Comparison of ENCODE assay signal across 14 mouse cellular contexts in genomic region chr9:7867981-7868380, GRCm38 (mm10). TPM values are rescaled to one million over a fixed set of nuclear protein-coding genes. Genes with fewer than 3 reads are reported as not detected.
DNase-seq lines count a peak whose midpoint lies in the region; ATAC-seq and TF ChIP-seq lines count a peak whose summit lies in the region.
"Had no signal": no experiment of that assay in that cellular context is flagged by ENCODE, and none has a peak within 500 bp of the region (broad histone marks: within the 10 kb centered on the region; RNA-seq: fewer than 3 reads in every experiment).

No protein-coding gene starts in this region.

- WGBS in liver, adult 2 months, result 77% methylated on average over 3 of the region's 3 CpGs
- WGBS in lung, adult 2 months, result 55% methylated on average over 3 of the region's 3 CpGs
- 92% methylated on average over 3 of the region's 3 CpGs for WGBS in hindbrain, postnatal 0 days

- DNase-seq in liver, adult 2 months (ENCODE audit: extremely low read depth, low read depth, low spot score), result peak; percentile 35
- no peak for DNase-seq in liver
- peak; percentile 85 for DNase-seq in MEL (ENCODE audit: low read depth, low spot score)
- peak; percentile 36 for DNase-seq in lung, adult 2 months
- DNase-seq in splenic B cell, adult 2 months (ENCODE audit: low read depth, low spot score), result peak; percentile 61
- no peak for DNase-seq in hindbrain, postnatal 0 days (ENCODE audit: low spot score)
- no peak for DNase-seq in layer of hippocampus, adult 9-11 months
- no peak for DNase-seq in right cerebral cortex, adult 18-20 months
- DNase-seq: adrenal gland, adult 8-10 months; cerebellum, adult 9-11 months had no signal

- TF ChIP-seq POLR2A in liver, adult 2 months (IDR thresholded peaks at IDR 0.05; ENCODE audit: extremely low read depth, insufficient read depth, low read length), result no peak
- no peak for TF ChIP-seq POLR2A in MEL (IDR thresholded peaks at IDR 0.05; ENCODE audit: control insufficient read depth in 1 of 2, insufficient read depth in 1 of 2, low read depth in 1 of 2, low read length in 2 of 2, poor library complexity in 1 of 2)
- TF ChIP-seq POLR2A in lung, adult 2 months (IDR thresholded peaks at IDR 0.05; ENCODE audit: borderline replicate concordance, extremely low read depth, low read depth, low read length), result peak; percentile 42; the same call in 1 of the 2 replicates

- no peaks in the 10 kb centered on the region for H3K27me3 ChIP-seq in liver, adult 2 months (ENCODE audit: control insufficient read depth, insufficient read depth, low read length)
- no peaks in the 10 kb centered on the region for H3K27me3 ChIP-seq in MEL (ENCODE audit: control insufficient read depth in 1 of 2, insufficient read depth in 2 of 2, low read length in 2 of 2)
- H3K27me3 ChIP-seq in splenic B cell, adult 2 months (ENCODE audit: control insufficient read depth, insufficient read depth, low read length, poor library complexity, severe bottlenecking), result no peaks in the 10 kb centered on the region
- H3K27me3 ChIP-seq in hindbrain, postnatal 0 days (ENCODE audit: insufficient read depth, low read length), result no peaks in the 10 kb centered on the region
- H3K27me3 ChIP-seq: lung, embryonic 15.5 days; stomach, embryonic 15.5 days had no signal

- peaks cover 5% of the 10 kb centered on the region; the same call in 1 of the 2 replicates for H3K36me3 ChIP-seq in liver, adult 2 months (ENCODE audit: control insufficient read depth, insufficient read depth, low read length)
- H3K36me3 ChIP-seq in MEL (ENCODE audit: control insufficient read depth in 1 of 2, insufficient read depth in 2 of 2, low read length in 2 of 2), result peaks cover 0 to 21% of the 10 kb centered on the region in 2 experiments; a peak in 2 of 4 replicates
- peaks cover 14% of the 10 kb centered on the region for H3K36me3 ChIP-seq in splenic B cell, adult 2 months (ENCODE audit: control insufficient read depth, insufficient read depth, low read length, poor library complexity, severe bottlenecking)
- no peaks in the 10 kb centered on the region for H3K36me3 ChIP-seq in hindbrain, postnatal 0 days (ENCODE audit: insufficient read depth, low read length)
- H3K36me3 ChIP-seq: lung, embryonic 15.5 days had no signal

- H3K9me3 ChIP-seq in MEL (replicated peaks; ENCODE audit: insufficient read depth, low read length), result no peaks in the 10 kb centered on the region
- H3K9me3 ChIP-seq in hindbrain, postnatal 0 days (ENCODE audit: low read length), result no peaks in the 10 kb centered on the region
- H3K9me3 ChIP-seq: lung, embryonic 15.5 days; stomach, embryonic 15.5 days had no signal

- peaks cover 15% of the 10 kb centered on the region; the same call in 1 of the 2 replicates for H3K79me2 ChIP-seq in liver, adult 2 months (ENCODE audit: control insufficient read depth, insufficient read depth, low read length)
- peaks cover 7% of the 10 kb centered on the region for H3K79me2 ChIP-seq in MEL (ENCODE audit: control insufficient read depth, insufficient read depth, low read length, poor library complexity)

- no peak overlapping the region for H3K4me3 ChIP-seq in liver, adult 2 months (ENCODE audit: insufficient read depth, low read depth, low read length)
- H3K4me3 ChIP-seq in MEL (ENCODE audit: control insufficient read depth in 1 of 2, insufficient read depth in 1 of 2, low read depth in 2 of 2, low read length in 2 of 2), result no peak overlapping the region
- no peak overlapping the region for H3K4me3 ChIP-seq in lung, adult 2 months (replicated peaks; ENCODE audit: extremely low read depth, low read depth, low read length)
- no peak overlapping the region for H3K4me3 ChIP-seq in hindbrain, postnatal 0 days (ENCODE audit: low read length)
- H3K4me3 ChIP-seq: lung, embryonic 15.5 days; myocyte; stomach, embryonic 15.5 days had no signal

- H3K9ac ChIP-seq in liver, adult 2 months (ENCODE audit: low read depth, low read length), result no peak overlapping the region
- H3K9ac ChIP-seq in MEL (ENCODE audit: control insufficient read depth, low read depth, low read length, poor library complexity, severe bottlenecking), result no peak overlapping the region
- no peak overlapping the region for H3K9ac ChIP-seq in hindbrain, postnatal 0 days (replicated peaks; ENCODE audit: low read length)
- H3K9ac ChIP-seq: hindbrain, embryonic 14.5 days; lung, embryonic 15.5 days; stomach, embryonic 15.5 days had no signal

- TF ChIP-seq EP300 in MEL (IDR thresholded peaks at IDR 0.05; ENCODE audit: low read depth in 1 of 2, low read length in 2 of 2), result peak; percentile 83 to 89

- H3K27ac ChIP-seq in liver, adult 2 months (replicated peaks; ENCODE audit: insufficient read depth, low read depth, low read length), result peak overlapping the region; percentile 52
- H3K27ac ChIP-seq in MEL (ENCODE audit: control insufficient read depth, low read depth, low read length), result peak overlapping the region; percentile 48
- H3K27ac ChIP-seq in hindbrain, postnatal 0 days, result no peak overlapping the region
- H3K27ac ChIP-seq: hindbrain, embryonic 14.5 days; lung, embryonic 15.5 days; stomach, embryonic 15.5 days had no signal

- no peak for ATAC-seq in hindbrain, postnatal 0 days

- no peak overlapping the region for H3K4me2 ChIP-seq in hindbrain, postnatal 0 days (ENCODE audit: low read depth, low read length)
- H3K4me2 ChIP-seq: hindbrain, embryonic 14.5 days; lung, embryonic 15.5 days; stomach, embryonic 15.5 days had no signal

- no peak for TF ChIP-seq RAD21 in MEL (IDR thresholded peaks at IDR 0.05; ENCODE audit: low read depth, low read length)

- no peak for TF ChIP-seq CTCF in liver, adult 2 months (IDR thresholded peaks at IDR 0.05; ENCODE audit: low read depth, low read length)
- no peak for TF ChIP-seq CTCF in MEL (IDR thresholded peaks at IDR 0.05 in 2 of 3, conservative IDR thresholded peaks at IDR 0.05 in 1 of 3; ENCODE audit: control insufficient read depth in 1 of 3, insufficient read depth in 1 of 3, low read depth in 2 of 3, low read length in 3 of 3, poor library complexity in 1 of 3, severe bottlenecking in 1 of 3)
- no peak for TF ChIP-seq CTCF in lung, adult 2 months (IDR thresholded peaks at IDR 0.05; ENCODE audit: insufficient read depth, low read length)
- TF ChIP-seq CTCF in hindbrain, postnatal 0 days (IDR thresholded peaks at IDR 0.05; ENCODE audit: low read depth), result no peak

- peaks cover 22% of the 10 kb centered on the region for H3K4me1 ChIP-seq in liver, adult 2 months (ENCODE audit: control insufficient read depth, insufficient read depth, low read length)
- H3K4me1 ChIP-seq in MEL (ENCODE audit: control insufficient read depth in 1 of 2, insufficient read depth in 2 of 2, low read length in 2 of 2), result peaks cover 12 to 32% of the 10 kb centered on the region in 2 experiments
- H3K4me1 ChIP-seq in lung, adult 2 months (ENCODE audit: control insufficient read depth, insufficient read depth, low read length), result peaks cover 26% of the 10 kb centered on the region
- H3K4me1 ChIP-seq in hindbrain, postnatal 0 days (ENCODE audit: insufficient read depth, low read length), result no peaks in the 10 kb centered on the region
- H3K4me1 ChIP-seq: stomach, embryonic 15.5 days had no signal

TF ChIP-seq in MEL, 35 proteins besides CTCF, POLR2A, EP300 and RAD21 (continues in another document):
- TF ChIP-seq SMC3 (IDR thresholded peaks at IDR 0.05; ENCODE audit: low read depth, low read length) (no peak), KAT2A (conservative IDR thresholded peaks at IDR 0.05; ENCODE audit: low read depth, low read length) (no peak), TCF12 (IDR thresholded peaks at IDR 0.05; ENCODE audit: low read depth, low read length) (0 out of 2 replicates have a peak, but pooled peaks have one; percentile 60), CHD2 (IDR thresholded peaks at IDR 0.05; ENCODE audit: low read length) (no peak), MAZ (IDR thresholded peaks at IDR 0.05; ENCODE audit: low read depth, low read length) (no peak), TBP (IDR thresholded peaks at IDR 0.05; ENCODE audit: low read depth, low read length) (0 out of 2 replicates have a peak, but pooled peaks have one; percentile 31), ZMIZ1 (IDR thresholded peaks at IDR 0.05; ENCODE audit: low read depth, low read length) (no peak), MEF2A (IDR thresholded peaks at IDR 0.05; ENCODE audit: extremely low read depth, insufficient replicate concordance, low read depth, low read length, poor library complexity, severe bottlenecking) (no peak), GATA1 (IDR thresholded peaks at IDR 0.05; ENCODE audit: low read depth, low read length) (peak; percentile 93), POLR2AphosphoS2 (IDR thresholded peaks at IDR 0.05; ENCODE audit: low read length) (no peak), E2F4 (IDR thresholded peaks at IDR 0.05; ENCODE audit: borderline replicate concordance, low read depth, low read length) (no peak), JUND (IDR thresholded peaks at IDR 0.05; ENCODE audit: low read depth, low read length) (no peak), NELFE (IDR thresholded peaks at IDR 0.05; ENCODE audit: low read depth, low read length) (no peak), SIN3A (IDR thresholded peaks at IDR 0.05; ENCODE audit: low read length) (peak; percentile 57; the same call in 1 of the 2 replicates), GABPA (IDR thresholded peaks at IDR 0.05; ENCODE audit: low read depth, low read length) (no peak), TAL1 (IDR thresholded peaks at IDR 0.05; ENCODE audit: low read length) (no peak), ZNF384 (IDR thresholded peaks at IDR 0.05; ENCODE audit: low read depth, low read length) (no peak; the same call in 1 of the 2 replicates)

RNA-seq across cellular contexts. Expression of gene Birc3, which starts 5.0 kb away (rescaled TPM):
- total RNA-seq in liver, adult 2 months (2014; rRNA removed), result 20.3 and 23.7 TPM in 2 replicates
- 5.6 and 6.3 TPM in 2 replicates for polyA plus RNA-seq in liver, adult 2 months (2012; rRNA removed)
- total RNA-seq in MEL (2012; rRNA removed), result 11.6 and 15.9 TPM in 2 replicates
- 10 to 100 TPM in 1 of 2 experiments, not detected in 1; 26.5 TPM for polyA plus RNA-seq in MEL (2012; ENCODE audit: insufficient read depth in 1 of 2, insufficient read length in 2 of 2, low read depth in 1 of 2, low replicate concordance in 2 of 2, missing spikeins in 1 of 2)
- 18.4 and 25.6 TPM in 2 replicates for polyA plus RNA-seq in lung, adult 2 months (2012; rRNA removed)
- total RNA-seq in hindbrain, postnatal 0 days (2014; rRNA removed), result 3.5 and 4.0 TPM in 2 replicates
- polyA plus RNA-seq in hindbrain, postnatal 0 days (2015; fragmentation: Nextera tagmentation; extraction: Ambion mirVana), result 1.4 and 1.5 TPM in 2 replicates

RNA-seq across cellular contexts. Expression of gene Birc2, which starts 31.1 kb away (rescaled TPM):
- total RNA-seq in liver, adult 2 months (2014; rRNA removed), result 25.4 and 28.8 TPM in 2 replicates
- 9.7 and 10.8 TPM in 2 replicates for polyA plus RNA-seq in liver, adult 2 months (2012; rRNA removed)
- 29.6 TPM in 2 replicates for total RNA-seq in MEL (2012; rRNA removed)
- polyA plus RNA-seq in MEL (2012; ENCODE audit: insufficient read depth in 1 of 2, insufficient read length in 2 of 2, low read depth in 1 of 2, low replicate concordance in 2 of 2, missing spikeins in 1 of 2), result 10 to 100 TPM in 1 of 2 experiments, not detected in 1; 33.0 TPM
- 11.1 and 15.4 TPM in 2 replicates for polyA plus RNA-seq in lung, adult 2 months (2012; rRNA removed)
- total RNA-seq in hindbrain, postnatal 0 days (2014; rRNA removed), result 27.0 and 33.7 TPM in 2 replicates
- polyA plus RNA-seq in hindbrain, postnatal 0 days (2015; fragmentation: Nextera tagmentation; extraction: Ambion mirVana), result 28.8 and 29.5 TPM in 2 replicates

Comparison
In these comparisons a context has a peak if more than half of its experiments do, and no peak if none do; other contexts are left out.
1. DNase-seq: peak in liver, adult 2 months (single experiment), MEL (single experiment), lung, adult 2 months (single experiment) and splenic B cell, adult 2 months (single experiment); none in liver (single experiment), hindbrain, postnatal 0 days (single experiment), layer of hippocampus, adult 9-11 months (single experiment) and right cerebral cortex, adult 18-20 months (single experiment).